Mouse (Mus musculus) spleen, adult 18-20 months (tissue): ENCODE measurements around the gene Clock.

Experiments
- DNase-seq, 2 experiments: peaks; one replicate each; pipeline ENCODE4 v3.0.0; 2022; ENCODE audit warnings: mixed read lengths in 2 of 2

Clock gene

GRCm38 (mm10) chr5:76274977-76275376 lies 29.6 kb downstream of the Clock start:
- DNase-seq = no peak

- DNase-seq = no peak
Measured at GRCm38 (mm10) chr5:76250948-76251347, 53.6 kb downstream of the Clock start.

- DNase-seq = no peak
Measured at GRCm38 (mm10) chr5:76246539-76246938, 58.1 kb downstream of the Clock start.

GRCm38 (mm10) chr5:76245419-76245818 lies 59.2 kb downstream of the Clock start:
- no peak for DNase-seq

- DNase-seq = no peak
Measured at GRCm38 (mm10) chr5:76244430-76244829, 60.2 kb downstream of the Clock start.

GRCm38 (mm10) chr5:76243929-76244328 lies 60.7 kb downstream of the Clock start:
- DNase-seq = no peak

GRCm38 (mm10) chr5:76243274-76243673 lies 61.3 kb downstream of the Clock start:
- DNase-seq = no peak

GRCm38 (mm10) chr5:76231171-76231855 lies 73.3 kb downstream of the Clock start:
- no peak for DNase-seq

- no peak for DNase-seq
Measured at GRCm38 (mm10) chr5:76216691-76217090, 87.9 kb downstream of the Clock start.

- no peak for DNase-seq
Measured at GRCm38 (mm10) chr5:76208066-76208465, 96.5 kb downstream of the Clock start.

- no peak for DNase-seq
Measured at GRCm38 (mm10) chr5:76205886-76206285, 98.7 kb downstream of the Clock start.

- DNase-seq = no peak
Measured at GRCm38 (mm10) chr5:76203171-76203570, 101.4 kb downstream of the Clock start.

- DNase-seq = no peak
Measured at GRCm38 (mm10) chr5:76199346-76199745, 105.2 kb downstream of the Clock start.

- no peak for DNase-seq
Measured at GRCm38 (mm10) chr5:76194377-76194945, 110.1 kb downstream of the Clock start.

GRCm38 (mm10) chr5:76193075-76193474 lies 111.5 kb downstream of the Clock start:
- no peak for DNase-seq

- no peak for DNase-seq
Measured at GRCm38 (mm10) chr5:76190609-76191008, 114.0 kb downstream of the Clock start.

- no peak for DNase-seq
Measured at GRCm38 (mm10) chr5:76187885-76188284, 116.7 kb downstream of the Clock start.

- peak; percentile 49 to 60 for DNase-seq
Measured at GRCm38 (mm10) chr5:76184286-76185080, 120.1 kb downstream of the Clock start.

- peak; percentile 86 to 93 for DNase-seq
Measured at GRCm38 (mm10) chr5:76183750-76184261, 120.8 kb downstream of the Clock start, which contains the start of gene Tmem165. Gene Tmem165 (plus strand): TSS chr5:76183880.

GRCm38 (mm10) chr5:76183043-76183749 lies 121.4 kb downstream of the Clock start:
- DNase-seq = no peak

- DNase-seq = no peak
Measured at GRCm38 (mm10) chr5:76182326-76182725, 122.3 kb downstream of the Clock start.

- DNase-seq = no peak
Measured at GRCm38 (mm10) chr5:76179791-76180190, 124.8 kb downstream of the Clock start.

GRCm38 (mm10) chr5:76179171-76179570 lies 125.4 kb downstream of the Clock start:
- no peak for DNase-seq
